Mouse (Mus musculus): ENCODE results near the gene Reep1.
A peak's percentile ranks its signal among the peaks of the same experiment; 100 is the strongest.

Gene Reep1

GRCm38 (mm10) chr6:71780431-71780830, 73.1 kb downstream of the Reep1 start:
- no peak for DNase-seq (ENCODE audit: low read depth, low spot score)

DNA sequence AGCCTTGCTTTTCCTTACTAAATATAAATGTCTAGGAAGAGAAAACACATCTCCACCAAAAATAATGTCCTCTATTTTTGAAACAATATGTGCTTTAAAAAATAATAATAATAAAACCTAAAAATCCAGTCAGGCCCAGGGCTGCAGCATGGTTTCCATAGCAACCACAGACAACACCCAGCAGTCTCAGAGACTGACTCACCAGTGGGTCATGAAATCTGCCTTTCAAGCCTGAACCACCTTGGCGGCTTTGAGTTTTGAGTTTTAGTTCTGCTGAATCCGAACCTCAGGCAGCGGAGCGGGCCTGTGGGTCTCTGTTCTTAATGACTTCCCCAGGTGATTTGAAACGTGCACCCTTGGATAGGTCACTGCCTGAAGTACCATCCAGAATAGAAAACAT, 75.8 kb downstream of the Reep1 start:
- no peak for DNase-seq (ENCODE audit: low read depth, low spot score)

DNA sequence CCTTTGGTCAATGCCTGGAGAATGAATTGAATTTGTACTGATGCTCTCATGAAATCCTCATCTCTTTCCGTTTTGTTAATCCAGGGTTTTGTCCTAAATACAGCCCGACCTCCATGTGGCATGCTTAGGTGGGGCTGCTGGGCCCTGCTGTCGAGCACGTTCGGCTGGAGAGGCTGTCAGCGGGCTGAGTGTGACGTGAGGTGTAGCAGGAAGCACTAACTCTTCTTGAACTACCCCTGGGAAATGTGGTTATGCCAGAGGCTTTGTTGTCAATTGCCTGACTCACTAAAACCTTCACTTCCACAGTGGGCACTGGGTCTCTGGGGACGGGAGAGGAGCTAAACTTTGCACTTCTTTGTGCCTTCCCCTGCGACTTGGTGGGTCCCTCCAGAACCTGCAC, 81.0 kb downstream of the Reep1 start:
- no peak for DNase-seq (ENCODE audit: low read depth, low spot score)

DNA sequence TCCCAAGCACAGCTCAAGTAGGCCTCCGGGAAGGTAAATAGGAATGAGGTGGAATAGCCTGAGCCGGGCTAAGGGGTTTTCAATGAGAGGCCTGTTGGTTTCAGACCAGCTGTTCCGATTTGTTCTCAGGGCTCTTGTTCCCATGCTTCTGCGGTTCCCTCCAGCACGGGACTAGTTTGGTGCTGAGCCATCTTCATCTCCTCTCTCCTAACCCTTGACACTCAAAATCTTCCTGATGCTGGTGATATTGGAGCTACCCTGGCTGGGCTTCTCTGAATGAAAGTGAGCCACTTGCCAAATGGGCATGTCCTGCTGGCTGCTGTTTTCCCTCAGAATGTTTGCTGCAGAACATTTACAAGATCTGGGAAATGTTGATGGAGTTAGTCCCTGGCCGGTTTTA, 84.4 kb downstream of the Reep1 start:
- DNase-seq (ENCODE audit: low read depth, low spot score): no peak

GRCm38 (mm10) chr6:71799391-71799790, 92.0 kb downstream of the Reep1 start:
- DNase-seq (ENCODE audit: low read depth, low spot score): no peak

DNA sequence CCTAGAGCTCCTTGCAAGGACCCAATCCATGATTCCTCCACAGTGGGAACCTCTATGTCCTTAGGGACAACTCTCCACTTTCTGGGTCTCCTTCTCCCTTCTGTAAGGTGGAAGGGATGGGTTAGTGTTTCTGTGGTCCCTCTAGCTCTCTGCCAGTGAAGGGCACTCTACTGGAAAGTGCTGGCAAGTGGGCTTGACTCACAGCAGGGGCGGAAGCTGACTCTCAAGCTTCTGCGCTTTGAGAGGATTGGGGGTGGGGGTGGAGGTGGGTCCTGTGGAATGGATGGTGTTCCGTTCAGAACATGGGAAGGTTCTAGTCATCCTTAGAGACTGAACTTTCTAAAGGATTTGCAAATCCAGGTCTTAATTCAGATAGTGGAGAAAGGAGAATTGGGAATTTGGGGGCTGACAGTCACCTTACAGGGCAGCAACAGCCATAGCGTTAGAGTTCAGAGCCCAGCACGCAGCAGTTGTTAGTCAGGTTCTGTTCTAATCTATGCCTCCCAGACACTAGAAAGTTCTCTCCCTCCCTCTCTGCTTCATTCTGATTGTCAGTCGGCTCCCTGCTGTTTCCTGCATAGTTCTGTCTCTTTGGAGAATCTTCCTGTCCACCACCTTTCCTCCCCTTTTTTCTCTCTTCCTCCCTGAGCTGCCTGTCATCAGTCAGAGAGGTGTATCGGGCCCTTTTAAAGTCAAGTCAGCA, 93.8 kb downstream of the Reep1 start:
- DNase-seq (ENCODE audit: low read depth, low spot score): peak; percentile 34

DNA sequence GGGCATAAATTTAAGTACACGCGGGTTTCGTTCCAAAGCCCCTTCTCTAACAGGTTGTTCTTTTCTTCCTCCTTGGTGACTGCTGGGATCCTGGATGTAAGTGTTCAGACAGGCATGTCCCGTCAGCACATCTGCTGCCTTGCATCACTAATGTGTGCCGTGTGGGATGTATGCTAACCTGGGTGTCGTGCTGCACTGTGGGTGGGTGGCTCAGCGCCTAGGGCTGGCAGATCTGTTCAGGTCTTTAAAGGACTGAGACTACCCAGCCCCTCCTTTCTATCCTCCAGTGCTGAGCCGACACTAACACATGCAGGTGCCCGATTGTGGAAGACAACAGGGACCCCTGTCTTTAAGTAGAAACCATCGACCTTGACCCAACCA, 94.3 kb downstream of the Reep1 start:
- no peak for DNase-seq (ENCODE audit: low read depth, low spot score)

DNA sequence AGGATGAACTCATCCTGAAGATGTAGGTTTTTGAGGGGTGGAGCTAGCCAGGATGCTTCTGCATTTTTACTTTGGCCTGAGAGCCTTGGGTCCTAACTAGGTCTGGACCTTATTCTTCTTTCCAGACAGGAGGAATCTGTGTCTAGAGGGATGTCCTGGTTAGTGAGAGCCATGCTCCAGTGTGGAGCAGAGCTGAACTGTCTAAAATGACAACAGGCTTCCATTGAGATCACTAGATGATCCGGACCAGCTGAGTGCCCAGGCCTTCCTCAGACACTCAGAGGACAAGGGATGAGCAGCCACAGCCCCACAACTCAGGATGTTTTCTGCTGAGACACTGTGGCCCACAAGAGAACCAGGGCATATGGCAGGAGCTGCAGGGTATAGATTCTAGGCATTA, 96.2 kb downstream of the Reep1 start:
- no peak for DNase-seq (ENCODE audit: low read depth, low spot score)

- DNase-seq (ENCODE audit: low read depth, low spot score): peak; percentile 82
Observed at GRCm38 (mm10) chr6:71804061-71804829, 96.9 kb downstream of the Reep1 start.

- DNase-seq (ENCODE audit: low read depth, low spot score): no peak
Observed at GRCm38 (mm10) chr6:71806713-71807112, 99.4 kb downstream of the Reep1 start.

DNA sequence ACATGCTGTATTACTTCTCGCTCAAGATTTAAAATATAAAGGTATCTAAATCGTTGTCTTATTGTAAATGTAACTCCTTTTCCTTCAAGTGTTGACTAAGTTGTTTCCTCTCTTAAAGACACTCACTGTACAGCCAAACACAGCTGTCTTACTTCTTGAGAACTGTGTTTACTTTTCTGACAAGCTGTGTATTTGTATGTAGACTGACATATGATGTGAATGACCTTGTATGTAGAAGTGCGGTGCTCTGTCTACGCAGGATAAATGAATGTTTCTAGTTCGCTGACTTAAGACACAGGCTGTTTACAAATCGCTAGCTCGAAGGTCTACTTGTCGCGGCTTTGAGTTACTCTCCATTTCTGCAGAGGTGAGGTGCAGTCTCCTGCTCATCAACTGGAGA, 102.5 kb downstream of the Reep1 start:
- no peak for DNase-seq (ENCODE audit: low read depth, low spot score)

GRCm38 (mm10) chr6:71812820-71813219, 105.5 kb downstream of the Reep1 start:
- no peak for DNase-seq (ENCODE audit: low read depth, low spot score)

DNA sequence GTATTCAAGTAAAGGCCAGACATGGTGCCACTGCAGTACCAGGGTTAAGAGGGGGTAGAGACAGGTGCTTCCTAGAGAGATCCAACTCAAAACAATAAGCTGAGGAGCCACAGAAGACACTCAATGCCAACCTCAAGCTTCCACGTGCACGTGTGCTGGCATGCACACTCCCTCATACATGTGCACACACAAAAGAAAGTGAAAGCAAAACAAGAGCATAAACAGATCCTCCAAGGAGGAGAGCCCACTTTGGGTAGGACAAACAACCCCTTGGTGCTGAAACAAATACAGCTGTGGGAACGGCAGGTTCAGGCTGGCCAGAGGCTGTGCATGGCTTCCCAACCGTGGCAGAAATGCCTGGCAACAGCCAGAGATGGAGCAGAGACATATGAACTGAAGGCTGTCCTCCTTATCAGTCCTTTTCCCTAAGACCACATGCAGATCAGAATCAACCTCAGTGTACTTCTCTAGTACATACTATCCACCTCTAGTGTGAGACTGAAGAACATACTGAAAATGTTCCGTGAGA, 112.5 kb downstream of the Reep1 start:
- DNase-seq (ENCODE audit: low read depth, low spot score): no peak

DNA sequence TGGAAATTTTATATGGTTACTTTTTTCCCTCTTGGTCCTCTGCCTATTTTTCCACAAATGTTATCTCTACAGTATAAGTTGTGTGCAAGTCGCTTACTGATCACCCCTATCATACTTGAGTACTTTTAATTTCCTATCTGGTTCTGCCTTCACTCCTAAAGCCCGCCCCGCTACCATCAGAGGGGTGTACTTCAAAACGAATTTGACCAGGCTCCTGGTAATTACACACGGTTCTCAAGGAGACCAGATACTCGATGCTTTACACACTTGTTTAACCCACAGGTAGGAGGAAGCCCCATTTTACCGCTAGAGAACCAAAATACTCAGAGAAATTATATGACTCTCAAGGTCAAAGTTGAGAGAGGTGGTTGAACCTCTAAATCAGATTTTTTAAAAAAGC, 115.7 kb downstream of the Reep1 start:
- no peak for DNase-seq (ENCODE audit: low read depth, low spot score)

- peak; percentile 96 for DNase-seq (ENCODE audit: low read depth, low spot score)
Observed at GRCm38 (mm10) chr6:71823488-71823887, 116.1 kb downstream of the Reep1 start.

DNA sequence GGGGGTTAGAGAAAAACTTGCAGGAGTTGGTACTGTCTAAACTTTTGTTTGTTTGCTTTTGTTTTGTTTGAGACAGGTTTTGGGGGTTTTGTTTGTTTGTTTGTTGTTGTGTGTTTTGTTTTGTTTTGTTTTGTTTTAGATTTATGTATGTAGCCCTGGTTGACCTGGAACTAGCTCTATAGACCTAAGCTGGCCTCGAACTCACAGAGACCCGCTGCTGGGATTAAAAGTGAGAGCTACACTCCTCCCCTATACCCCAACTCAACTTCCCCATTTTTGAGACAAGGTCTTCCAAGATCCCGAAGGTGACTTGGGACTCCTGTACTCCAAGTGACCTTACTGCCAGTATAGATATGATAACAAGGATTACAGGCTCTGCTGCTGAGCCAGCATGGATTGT, 116.6 kb downstream of the Reep1 start:
- peak; percentile 25 for DNase-seq (ENCODE audit: low read depth, low spot score)

GRCm38 (mm10) chr6:71826869-71827268, 119.5 kb downstream of the Reep1 start, which contains the start of gene Mrpl35:
Mrpl35 (minus strand) TSS chr6:71826969.
- no peak for DNase-seq (ENCODE audit: low read depth, low spot score)

DNA sequence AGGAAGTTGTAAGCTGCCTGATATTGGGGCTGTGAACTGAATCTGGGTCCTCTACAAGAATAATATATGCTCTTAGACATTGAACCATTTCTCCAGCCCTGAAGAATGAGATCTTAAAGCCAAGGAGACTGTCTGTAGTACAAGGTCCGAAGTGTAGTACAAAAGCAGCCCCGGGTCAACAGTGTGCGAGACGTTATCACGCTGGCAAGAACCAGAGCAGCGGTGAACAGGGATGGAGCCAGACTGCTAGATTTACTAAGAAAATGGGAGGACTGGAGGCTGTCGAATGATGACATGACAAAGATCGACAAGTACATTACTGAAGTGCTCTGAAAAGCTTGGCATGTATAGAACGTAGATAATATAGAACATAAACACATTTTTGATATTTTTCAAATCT, 122.4 kb downstream of the Reep1 start:
- no peak for DNase-seq (ENCODE audit: low read depth, low spot score)

DNA sequence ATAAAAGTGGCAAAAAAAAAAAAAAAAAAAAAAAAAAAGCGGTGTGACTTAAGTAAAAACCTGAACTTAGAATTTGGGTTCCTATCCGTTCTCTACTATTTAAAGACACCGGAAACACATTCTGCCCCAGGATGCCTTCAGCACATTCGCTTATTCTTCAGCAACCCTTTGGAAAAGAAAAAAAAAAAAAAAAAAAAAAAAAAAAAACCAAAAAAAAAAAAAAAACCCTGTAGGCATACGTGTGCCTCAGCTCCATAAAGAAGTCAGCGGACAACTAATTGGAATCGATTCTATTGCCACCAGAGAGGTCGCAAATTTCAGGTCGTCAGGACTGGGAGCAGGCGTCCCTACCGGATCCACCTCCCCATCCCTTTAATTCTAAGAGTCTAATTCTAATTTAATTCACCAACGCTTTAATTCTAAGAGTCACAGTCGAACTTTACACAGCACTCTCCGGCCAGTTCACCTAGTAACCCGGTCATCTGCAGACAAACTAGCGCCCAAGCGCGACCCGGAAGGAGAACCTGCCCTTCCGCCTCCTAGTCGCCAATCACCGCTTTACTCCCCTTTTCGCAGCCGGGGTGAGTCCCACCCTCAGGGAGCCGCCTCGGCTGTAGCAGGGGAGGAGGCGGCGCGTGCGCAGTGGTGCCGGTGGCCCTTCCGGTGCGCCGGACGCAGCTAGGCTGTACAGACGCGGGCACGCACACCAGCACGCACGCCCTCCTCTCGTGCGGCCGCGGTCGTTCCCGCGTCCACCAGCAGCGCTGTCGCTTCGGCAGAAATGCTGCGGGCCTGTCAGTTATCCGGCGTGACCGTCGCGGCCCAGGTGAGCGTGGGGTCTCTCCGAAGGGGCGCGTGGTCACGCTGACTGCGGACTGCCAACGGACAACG, 123.6 kb downstream of the Reep1 start, which contains the start of gene Immt:
Gene Immt, plus strand, starts transcription at position 642 of the 891 bp plus-strand sequence.
- peak; percentile 98 for DNase-seq (ENCODE audit: low read depth, low spot score)

- DNase-seq (ENCODE audit: low read depth, low spot score): peak; percentile 99
Observed at GRCm38 (mm10) chr6:71831581-71831960, 124.2 kb downstream of the Reep1 start.

DNA sequence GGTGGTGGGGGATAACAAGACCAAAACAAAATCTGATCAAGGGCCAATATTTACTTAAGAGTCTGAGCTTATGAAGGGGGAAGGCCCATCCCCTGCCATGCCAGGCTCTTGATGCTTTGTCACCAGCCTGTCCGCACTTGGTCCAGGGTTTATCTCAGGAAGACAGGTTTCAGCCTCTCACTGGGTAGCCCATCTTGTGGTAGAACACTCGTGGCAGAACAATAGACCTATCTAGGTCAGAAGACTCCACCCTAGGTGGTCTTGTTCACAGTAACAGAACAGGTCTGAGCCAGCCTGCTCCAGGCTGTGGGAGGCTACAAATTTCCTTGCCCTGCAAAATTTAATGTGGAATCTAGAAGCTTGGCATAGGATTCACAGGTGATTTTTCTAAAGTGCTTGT, 129.4 kb downstream of the Reep1 start:
- peak; percentile 84 for DNase-seq (ENCODE audit: low read depth, low spot score)

DNA sequence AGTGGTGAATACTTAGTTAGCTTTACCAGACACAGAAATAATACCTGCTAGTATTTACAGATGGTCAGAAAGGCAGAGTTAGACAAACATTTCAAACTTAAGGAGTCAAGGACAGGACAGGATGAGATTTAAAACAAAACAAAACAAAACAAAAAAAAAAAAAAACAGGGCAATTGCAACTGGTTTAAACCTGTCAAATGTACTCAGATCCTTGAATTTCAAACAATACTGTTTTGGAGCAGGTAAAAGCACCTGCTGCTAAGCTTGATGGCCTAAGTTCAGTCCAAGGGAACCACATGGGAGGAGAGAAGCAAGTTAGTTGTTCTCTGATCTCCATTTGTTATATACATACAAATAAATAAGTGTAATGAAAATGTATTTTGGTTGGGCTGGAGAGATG, 132.5 kb downstream of the Reep1 start:
- peak; percentile 53 for DNase-seq (ENCODE audit: low read depth, low spot score)

All from ES-CJ7 (cell line).